Mouse (Mus musculus) cerebellum, postnatal 14 days (tissue): ENCODE results near the gene Inpp5k.
A peak's percentile ranks its signal among the peaks of the same experiment; 100 is the strongest.

Experiments used
- DNase-seq, 2 experiments: peaks; one replicate each; pipeline ENCODE4 v3.0.0; 2021; ENCODE audit warnings: mixed read lengths in 2 of 2

The Inpp5k gene

DNA sequence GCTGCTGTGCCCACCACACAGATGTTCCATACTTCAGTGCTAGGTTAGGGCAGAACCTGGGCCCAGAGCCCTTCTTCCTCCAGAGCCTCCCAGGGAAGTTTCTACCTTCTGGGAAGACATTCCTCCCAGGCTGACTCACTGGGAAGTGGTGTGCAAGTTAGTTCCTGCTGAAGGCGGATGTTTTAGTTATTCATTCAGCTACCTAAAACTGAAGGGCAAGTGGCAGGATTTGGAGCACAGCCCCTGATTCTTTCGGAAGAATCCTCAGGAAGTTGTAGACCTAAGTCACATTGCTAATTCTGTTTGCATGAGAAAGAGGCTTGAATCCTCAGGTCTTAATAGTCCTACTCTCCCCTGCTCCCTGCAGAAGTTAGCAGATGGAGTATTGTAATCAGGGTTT is 9.4 kb upstream of the Inpp5k start:
- DNase-seq: no peak

DNA sequence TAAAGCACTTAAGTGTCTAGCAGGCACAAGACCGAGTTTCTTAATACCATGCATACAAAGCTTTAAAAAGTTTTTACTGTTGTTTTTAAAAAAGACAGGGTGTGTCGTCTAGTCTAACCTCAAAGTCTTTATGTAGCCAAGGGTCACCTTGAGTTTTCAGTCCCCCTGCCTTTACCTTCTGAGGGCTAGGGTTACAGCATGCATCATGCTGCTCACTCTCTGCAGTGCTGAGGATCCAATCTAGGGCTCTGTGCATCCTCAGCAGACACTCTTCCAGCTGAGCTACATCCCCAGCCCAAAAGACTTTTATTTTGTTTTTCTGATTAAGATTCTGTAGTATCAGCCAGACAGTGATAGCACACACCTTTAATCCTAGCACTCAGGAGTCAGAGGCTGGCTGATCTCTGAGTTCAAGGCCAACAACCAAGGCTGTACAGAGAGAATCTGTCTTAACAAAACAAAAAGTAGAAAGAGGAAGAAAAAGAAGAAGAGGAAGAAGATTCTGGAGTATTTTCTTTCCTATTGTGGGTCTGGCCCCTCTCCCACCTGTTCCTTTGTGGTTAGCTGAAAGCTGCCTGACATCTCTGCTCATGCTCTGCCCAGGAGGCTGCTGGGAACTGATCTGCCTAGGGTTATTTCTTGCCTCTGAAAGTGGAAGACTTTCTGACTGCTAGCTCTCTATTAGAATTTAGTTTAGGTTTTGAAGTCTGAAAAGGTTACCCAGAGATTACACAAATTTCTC is 8.0 kb upstream of the Inpp5k start:
- no peak for DNase-seq

DNA sequence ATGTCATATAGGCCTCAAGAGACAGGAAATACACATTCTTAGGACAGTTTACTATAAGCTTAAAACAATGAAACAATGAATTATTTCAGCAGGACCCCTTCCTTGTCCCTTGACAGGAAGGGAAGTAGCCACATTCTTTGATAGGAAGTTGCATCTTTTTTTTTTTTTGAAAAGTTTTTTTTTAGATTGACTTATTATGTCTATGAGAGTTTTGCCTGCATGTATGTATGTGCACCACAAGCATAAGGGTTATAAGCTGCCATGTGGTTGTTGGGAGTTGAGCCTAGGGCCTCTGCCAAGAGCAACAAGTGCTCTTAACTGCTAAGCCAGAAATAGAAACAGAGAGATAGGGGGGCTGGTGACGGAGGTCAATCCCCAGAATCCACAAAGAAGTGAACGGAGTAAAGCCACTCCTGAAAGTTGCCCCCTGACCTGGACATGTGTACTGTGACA is 6.7 kb upstream of the Inpp5k start:
- no peak for DNase-seq

DNA sequence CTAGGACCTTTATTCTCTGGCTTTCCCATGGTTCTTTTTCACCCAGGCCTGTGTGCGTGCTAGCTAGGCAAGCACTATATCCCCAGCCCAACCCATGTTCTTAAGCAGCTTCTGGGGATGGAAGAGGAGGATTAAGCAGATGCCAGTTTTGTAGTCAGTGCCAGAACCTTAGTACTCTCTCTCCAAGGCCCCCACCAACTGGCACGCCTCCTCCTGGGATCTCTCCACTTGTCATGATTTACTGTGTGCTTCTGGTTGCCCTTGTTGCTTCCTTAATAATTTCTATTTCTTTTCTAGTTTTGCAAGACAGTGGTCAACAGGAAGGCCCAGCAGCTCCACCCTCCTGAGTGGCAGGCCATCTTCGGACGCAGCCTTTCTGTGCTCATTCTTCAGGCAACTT is 5.0 kb upstream of the Inpp5k start:
- DNase-seq: no peak

GRCm38 (mm10) chr11:75630098-75630497 is 690 bp upstream of the Inpp5k start:
- DNase-seq: no peak

DNA sequence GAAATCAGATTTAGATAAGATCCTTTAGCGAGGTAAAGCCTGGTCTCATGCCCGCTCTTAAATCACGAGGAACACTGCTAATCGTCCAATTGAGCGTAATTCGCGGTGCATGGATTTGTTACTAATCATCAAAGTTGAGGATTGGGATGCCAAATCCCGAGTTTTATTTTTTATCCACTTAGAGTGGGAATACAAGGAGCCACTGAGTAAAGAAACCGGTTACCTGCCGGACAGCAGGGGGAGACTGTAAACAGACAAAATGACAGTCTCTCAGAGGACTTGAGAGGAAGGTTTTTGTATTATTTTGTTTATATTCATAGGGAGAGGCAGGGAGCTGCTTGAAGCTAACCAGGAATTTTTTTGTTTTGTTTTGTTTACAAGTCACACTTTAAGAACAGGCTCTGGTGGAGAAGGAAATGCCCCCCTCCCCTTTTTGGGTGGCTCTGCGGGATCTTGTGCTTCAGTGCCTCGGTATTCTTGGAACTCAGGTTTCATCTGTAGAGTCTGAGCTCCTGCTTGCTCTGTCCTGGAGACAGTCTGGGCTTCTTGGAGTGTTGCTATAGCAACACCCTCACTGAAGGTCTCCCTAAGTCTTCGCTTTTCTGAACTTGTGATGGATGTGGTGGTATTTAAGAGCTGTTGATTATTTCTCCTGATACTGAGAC is 905 bp downstream of the Inpp5k start:
- peak; percentile 46 to 57 for DNase-seq

GRCm38 (mm10) chr11:75632921-75633320 is 2.1 kb downstream of the Inpp5k start:
- DNase-seq: no peak

DNA sequence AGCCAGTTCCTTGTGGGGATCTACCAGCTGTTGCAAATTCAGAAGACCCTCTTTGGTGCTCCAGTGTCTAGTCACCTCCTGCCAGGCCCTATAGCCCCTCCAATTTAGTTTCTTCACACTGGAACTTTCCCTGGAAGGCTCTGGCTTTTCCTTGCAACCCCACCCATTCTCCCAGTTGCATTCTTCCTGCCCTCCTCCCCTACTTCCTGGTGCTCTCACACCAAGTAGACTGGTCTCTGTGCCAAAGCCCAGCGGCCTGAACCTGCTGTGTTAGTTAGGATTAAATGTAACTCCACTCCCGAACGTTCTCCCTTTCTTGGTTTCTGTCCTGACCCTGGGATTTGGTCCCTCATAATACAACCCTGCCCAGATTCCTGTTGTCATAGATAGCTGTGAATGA is 4.0 kb downstream of the Inpp5k start:
- no peak for DNase-seq

GRCm38 (mm10) chr11:75635315-75635714 is 4.5 kb downstream of the Inpp5k start:
- DNase-seq: no peak

GRCm38 (mm10) chr11:75643323-75643722 is 12.5 kb downstream of the Inpp5k start:
- DNase-seq: no peak

DNA sequence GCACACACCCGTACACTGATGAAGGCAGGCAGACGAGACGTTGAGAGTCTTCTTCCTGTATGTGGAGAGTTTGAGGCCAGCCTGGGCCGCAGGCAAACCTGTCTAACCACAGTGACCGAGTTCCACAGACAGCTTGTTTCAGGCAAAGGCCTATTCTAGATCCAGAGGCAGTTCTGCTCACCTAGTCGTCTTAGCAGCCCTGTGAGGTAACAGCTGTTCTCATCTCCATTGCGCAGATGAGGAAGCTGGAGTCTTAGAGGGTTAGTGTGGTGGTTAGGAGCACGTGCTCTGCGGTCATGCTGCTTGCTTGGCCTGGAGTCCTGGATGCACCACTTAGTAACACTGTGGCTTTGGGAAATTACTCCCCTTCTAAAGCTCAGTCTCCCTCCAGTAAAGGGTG is 13.9 kb downstream of the Inpp5k start:
- no peak for DNase-seq

DNA sequence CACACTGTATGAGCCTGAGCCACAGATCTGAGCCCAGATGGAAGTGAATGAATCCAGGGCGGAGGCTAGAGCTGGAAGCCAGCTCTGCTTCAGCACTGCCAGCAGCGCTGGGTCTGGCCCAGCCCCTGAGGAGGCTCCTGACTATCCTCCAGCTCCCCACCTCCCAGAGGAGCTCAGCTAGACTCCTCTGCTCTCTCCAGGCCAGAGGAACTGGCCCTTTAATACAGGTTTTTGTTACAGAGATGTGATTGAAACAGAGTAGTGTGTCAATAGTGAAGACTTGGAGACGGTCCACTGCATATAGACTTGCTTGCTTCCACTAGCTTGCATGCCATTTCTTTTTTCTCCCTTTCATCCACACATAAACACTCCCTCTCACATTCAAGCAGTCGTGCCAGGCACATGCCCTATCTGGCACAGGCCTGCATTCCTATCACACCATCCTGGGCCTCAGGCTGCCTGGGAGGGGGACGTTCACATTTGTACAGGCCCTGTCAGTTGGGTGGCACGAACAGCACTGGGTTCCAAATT is 17.0 kb downstream of the Inpp5k start:
- peak; percentile 61 to 70 for DNase-seq

DNA sequence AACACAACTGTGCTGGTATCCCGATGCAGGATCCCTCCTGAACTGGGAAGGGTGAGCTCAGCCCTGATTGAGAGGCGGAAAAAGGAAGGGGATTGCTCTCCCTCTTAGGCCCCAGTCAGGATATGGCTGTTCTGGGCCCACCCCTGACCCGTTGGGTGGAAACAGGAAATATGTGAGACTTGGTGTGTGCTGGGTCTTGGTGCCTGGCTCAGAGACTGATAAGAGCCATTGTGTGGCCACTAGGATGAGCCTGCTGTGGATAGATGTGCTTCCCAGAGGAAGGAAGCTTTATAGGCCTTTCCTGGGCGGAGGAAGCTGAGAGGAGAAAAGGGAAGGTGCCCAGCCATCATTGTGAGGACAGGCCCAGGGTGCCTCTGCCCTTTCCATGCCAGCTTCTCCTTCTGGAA is 18.4 kb downstream of the Inpp5k start:
- DNase-seq: no peak

DNA sequence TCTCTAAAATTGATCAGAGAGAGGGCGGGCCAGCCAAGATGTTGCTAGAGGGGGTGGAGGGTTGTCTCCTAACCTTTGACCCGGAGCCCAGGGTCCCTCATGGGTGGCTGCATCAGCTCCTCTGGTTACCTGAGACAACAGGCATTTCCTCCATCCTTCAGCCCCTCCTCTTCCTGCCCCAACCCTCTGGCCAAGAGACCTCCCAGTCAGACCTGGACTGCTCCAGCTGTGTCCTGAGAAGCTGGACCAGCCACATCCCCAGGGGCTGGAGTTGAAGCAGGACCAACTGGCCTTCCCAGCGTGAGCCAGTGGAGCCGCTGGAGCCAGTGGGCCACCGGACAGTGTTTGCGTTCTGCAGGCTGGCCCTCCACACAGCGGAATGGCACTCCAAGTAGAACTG is 19.5 kb downstream of the Inpp5k start, which contains the start of gene Myo1c:
TSS of gene Myo1c (plus strand) at position 194 of the 400 bp plus-strand sequence.
- peak in 1 of 2 experiments; percentile 26 for DNase-seq

- DNase-seq: peak in 1 of 2 experiments; percentile 23
These were observed 20.2 kb downstream of the Inpp5k start for GRCm38 (mm10) chr11:75650958-75651425.

DNA sequence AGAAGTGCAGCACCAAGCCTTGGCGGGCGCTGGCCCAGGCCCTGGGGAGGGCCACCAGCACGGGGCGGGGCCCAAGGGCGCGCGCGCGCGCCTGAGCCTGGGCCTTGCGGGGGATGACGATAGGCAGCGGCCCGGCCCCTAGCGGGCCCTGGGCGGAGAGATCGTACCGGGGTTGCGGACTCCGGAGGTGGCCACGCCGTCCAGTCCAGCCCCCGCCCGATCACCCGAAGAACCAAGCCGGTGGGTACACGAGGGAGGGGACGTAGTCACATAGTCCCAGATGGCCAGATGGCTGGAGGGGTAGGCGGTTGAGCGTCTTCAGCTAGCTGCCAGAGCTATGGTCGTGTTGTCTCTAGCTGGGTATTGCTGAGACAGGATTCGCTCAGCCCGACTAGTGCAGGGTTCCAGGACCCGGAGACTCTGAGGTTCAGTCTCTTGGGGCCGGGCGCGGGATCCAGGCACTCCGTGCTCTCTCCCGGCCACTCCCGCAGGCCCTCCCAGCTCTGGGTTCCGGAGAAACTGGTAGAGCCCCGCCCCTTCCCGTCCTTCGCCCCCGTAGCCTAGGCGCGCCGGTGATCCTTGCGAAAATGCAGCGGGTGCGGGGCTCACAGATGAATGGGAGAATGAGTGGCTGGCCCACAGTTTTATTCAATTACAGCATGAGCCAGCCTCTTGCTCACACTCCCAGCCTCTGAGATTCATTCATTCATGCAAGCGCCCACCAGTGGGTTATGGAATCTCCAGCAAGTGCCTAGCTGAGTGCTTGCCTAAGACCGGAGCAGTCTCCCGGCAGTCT is 20.8 kb downstream of the Inpp5k start:
- DNase-seq: peak; percentile 76 to 79

GRCm38 (mm10) chr11:75652222-75652941 is 21.6 kb downstream of the Inpp5k start:
- DNase-seq: peak; percentile 27

DNA sequence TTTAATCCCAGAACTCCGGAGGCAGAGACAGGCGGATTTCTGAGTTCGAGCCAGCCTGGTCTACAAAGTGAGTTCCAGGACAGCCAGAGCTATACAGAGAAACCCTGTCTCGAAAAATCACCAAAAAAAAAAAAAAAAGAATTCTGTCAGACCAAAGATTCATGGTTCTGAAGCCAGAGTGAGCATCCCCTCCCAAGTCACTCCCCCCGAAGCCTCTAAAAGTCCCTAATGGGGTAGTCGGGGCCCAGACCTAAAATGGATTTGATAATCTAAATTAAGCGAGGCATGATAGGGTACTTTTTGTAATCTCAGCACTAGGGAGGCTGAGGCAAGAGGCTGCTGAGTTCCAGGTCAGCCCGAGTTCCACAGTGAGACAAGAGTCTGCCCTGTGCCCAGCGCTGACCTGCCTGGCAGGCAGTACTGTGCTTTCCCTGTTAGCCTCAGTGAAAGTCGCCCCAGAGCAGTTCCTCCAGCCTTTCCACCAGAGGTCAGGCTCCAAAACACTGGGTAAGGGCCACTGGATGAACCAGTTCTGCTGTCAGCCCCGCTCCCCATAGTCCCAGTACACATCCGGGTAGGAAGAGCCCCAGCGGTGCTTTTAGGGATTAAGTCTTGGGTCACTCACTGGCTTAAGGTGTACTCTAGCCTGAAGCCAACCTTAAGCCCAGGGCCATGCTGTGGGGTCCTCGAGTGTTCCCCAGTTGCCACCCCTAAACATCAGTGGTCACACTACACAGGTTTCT is 22.3 kb downstream of the Inpp5k start:
- no peak for DNase-seq

DNA sequence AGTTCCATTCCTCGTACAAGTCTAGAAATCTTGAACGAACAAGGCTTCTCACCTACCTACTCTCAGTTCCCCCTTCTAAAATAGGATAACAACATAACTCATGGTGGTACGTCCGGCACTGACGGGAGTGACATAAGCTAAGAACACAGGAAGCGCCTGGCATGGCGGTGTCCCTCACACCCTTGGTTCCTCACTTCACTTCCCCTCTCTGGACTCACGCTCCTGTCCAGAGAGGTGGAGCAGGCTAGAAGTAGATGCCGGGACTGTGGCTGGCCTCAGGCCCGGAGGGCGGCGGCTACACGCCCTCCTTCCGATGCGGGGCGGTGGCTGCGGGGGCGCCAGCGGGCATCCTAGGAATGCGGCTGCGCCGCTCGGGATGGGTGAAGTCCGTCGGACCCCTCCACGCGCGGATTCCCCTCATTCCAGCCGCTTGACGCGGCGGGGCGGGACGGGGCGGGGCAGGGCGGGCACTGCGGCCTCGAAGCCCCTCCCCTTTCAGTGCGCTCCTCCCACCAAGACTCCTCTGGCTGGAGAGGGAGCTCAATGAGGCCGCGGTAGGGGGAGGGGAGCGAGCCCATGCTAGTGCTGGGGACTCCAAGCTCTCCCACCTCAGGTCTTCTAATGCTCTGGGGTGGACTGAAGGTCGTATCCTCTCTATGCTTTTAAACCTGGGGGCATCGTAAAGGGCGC is 23.1 kb downstream of the Inpp5k start:
- peak; percentile 71 to 75 for DNase-seq

DNA sequence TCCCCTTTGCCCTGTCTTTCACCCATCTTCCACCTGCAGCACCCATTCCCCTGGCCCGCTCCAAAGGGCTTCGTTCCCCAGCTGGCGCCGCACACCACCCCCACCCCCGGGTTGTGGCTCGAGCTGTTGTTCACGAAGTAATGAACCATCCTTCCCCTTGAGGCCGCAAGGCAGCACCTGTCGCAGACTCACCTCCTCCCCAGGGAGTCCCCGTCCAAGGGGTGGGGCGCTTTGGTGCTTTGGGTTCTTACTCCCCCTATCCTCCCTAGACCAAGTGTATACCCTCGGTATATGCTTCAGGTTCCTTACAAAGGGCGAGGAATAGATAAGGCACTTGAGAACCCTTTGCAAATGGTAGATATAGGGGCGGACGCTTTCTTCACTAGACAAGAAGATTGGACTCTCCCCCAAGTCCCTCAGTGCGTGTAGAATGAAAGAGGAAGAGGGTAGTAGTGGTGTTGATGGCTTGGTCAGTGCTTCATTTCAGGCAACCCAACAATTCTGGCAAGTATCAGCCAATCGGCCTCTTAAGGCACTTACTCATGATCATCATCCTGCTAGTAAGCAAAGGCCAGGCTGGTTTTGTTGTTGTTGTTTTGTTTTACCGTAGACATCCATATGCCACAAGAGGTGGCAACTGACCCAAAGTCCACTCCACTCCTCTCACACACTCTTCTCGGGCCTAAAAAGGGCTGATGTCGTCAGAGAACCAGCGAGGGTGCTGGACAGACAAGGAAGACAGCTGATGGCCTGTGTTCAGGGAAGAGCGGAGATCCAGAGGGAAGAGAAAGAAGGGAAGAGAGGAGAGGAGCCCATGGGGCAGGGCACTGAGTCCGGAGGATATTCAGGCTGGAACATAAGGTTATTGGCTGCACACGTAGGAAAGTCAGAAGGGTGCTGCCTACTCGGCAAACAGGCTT is 23.9 kb downstream of the Inpp5k start:
- peak in 1 of 2 experiments; percentile 38 for DNase-seq
